Comparison of ENCODE assay signal across 9 mouse cellular contexts in genomic region chr4:151073108-151073744, GRCm38 (mm10). TPM values are rescaled to one million over a fixed set of nuclear protein-coding genes. Genes with fewer than 3 reads are reported as not detected.
DNase-seq lines count a peak whose midpoint lies in the region; ATAC-seq and TF ChIP-seq lines count a peak whose summit lies in the region.
"Had no signal": no experiment of that assay in that cellular context is flagged by ENCODE, and none has a peak within 500 bp of the region (broad histone marks: within the 10 kb centered on the region; RNA-seq: fewer than 3 reads in every experiment).

No protein-coding gene starts in this region.

- no peaks in the 10 kb centered on the region for H3K27me3 ChIP-seq in kidney, embryonic 15.5 days
- H3K27me3 ChIP-seq in liver, adult 2 months (ENCODE audit: control insufficient read depth, insufficient read depth, low read length) = no peaks in the 10 kb centered on the region
- no peaks in the 10 kb centered on the region for H3K27me3 ChIP-seq in stomach, embryonic 15.5 days (replicated peaks)

- no peak overlapping the region for H3K9ac ChIP-seq in kidney, embryonic 15.5 days
- no peak overlapping the region for H3K9ac ChIP-seq in liver, adult 2 months (ENCODE audit: low read depth, low read length)
- H3K9ac ChIP-seq in stomach, embryonic 15.5 days = no peak overlapping the region

- no peaks in the 10 kb centered on the region for H3K79me2 ChIP-seq in liver, adult 2 months (ENCODE audit: control insufficient read depth, insufficient read depth, low read length)

- WGBS in kidney, embryonic 15.5 days = 55% methylated on average over 13 of the region's 13 CpGs
- WGBS in liver, adult 2 months = 42% methylated on average over 13 of the region's 13 CpGs
- whole genome bisulfite sequencing in stomach, embryonic 15.5 days = 50% methylated on average over 13 of the region's 13 CpGs

- no peak overlapping the region for H3K4me3 ChIP-seq in kidney, embryonic 15.5 days (replicated peaks)
- H3K4me3 ChIP-seq in liver, adult 2 months (ENCODE audit: insufficient read depth, low read depth, low read length) = no peak overlapping the region
- no peak overlapping the region for H3K4me3 ChIP-seq in stomach, embryonic 15.5 days (replicated peaks)
- H3K4me3 ChIP-seq: myocyte had no signal

- H3K9me3 ChIP-seq in kidney, embryonic 15.5 days (replicated peaks) = no peaks in the 10 kb centered on the region
- no peaks in the 10 kb centered on the region for H3K9me3 ChIP-seq in stomach, embryonic 15.5 days

- TF ChIP-seq POLR2A in liver, adult 2 months (IDR thresholded peaks at IDR 0.05; ENCODE audit: extremely low read depth, insufficient read depth, low read length) = no peak

- no peaks in the 10 kb centered on the region for H3K4me1 ChIP-seq in kidney, embryonic 15.5 days
- H3K4me1 ChIP-seq in liver, adult 2 months (ENCODE audit: control insufficient read depth, insufficient read depth, low read length) = no peaks in the 10 kb centered on the region
- no peaks in the 10 kb centered on the region for H3K4me1 ChIP-seq in stomach, embryonic 15.5 days

- H3K4me2 ChIP-seq in kidney, embryonic 15.5 days = no peak overlapping the region
- no peak overlapping the region for H3K4me2 ChIP-seq in stomach, embryonic 15.5 days

- peak; percentile 64 for TF ChIP-seq CTCF in liver, adult 2 months (IDR thresholded peaks at IDR 0.05; ENCODE audit: low read depth, low read length)

- DNase-seq in B cell, adult 2 months = peak; percentile 77 to 78
- DNase-seq in adrenal gland, postnatal 10 days = peak; percentile 88
- peak; percentile 75 for DNase-seq in embryo, embryonic 9.5 days (ENCODE audit: extremely low spot score)
- DNase-seq in heart, adult 9 months (ENCODE audit: low spot score in 2 of 2) = peak; percentile 41 to 66
- peak; percentile 24 for DNase-seq in liver, adult 2 months (ENCODE audit: extremely low read depth, low read depth, low spot score)
- DNase-seq in neural tube, embryonic 10.5 days (ENCODE audit: extremely low spot score, low spot score) = peak; percentile 69

- peaks cover 32% of the 10 kb centered on the region; the same call in 1 of the 2 replicates for H3K36me3 ChIP-seq in kidney, embryonic 15.5 days
- no peaks in the 10 kb centered on the region for H3K36me3 ChIP-seq in liver, adult 2 months (ENCODE audit: control insufficient read depth, insufficient read depth, low read length)
- H3K36me3 ChIP-seq in stomach, embryonic 15.5 days = no peaks in the 10 kb centered on the region

- ATAC-seq in kidney, embryonic 15.5 days (replicated peaks; ENCODE audit: low FRiP score) = peak; percentile 49; the same call in 1 of the 2 replicates
- ATAC-seq in stomach, embryonic 15.5 days (ENCODE audit: insufficient read depth, low FRiP score, low read depth) = 0 out of 2 replicates have a peak, but pooled peaks have one; percentile 63

- H3K27ac ChIP-seq in kidney, embryonic 15.5 days = no peak overlapping the region
- H3K27ac ChIP-seq in liver, adult 2 months (replicated peaks; ENCODE audit: insufficient read depth, low read depth, low read length) = no peak overlapping the region
- H3K27ac ChIP-seq in stomach, embryonic 15.5 days = no peak overlapping the region

RNA-seq across cellular contexts. Expression of gene Vamp3, which starts 15.5 kb away (rescaled TPM):
- 10 to 100 TPM; 87.4 to 91.7 TPM for total RNA-seq in adrenal gland, postnatal 10 days (2021)
- polyA plus RNA-seq in kidney, embryonic 15.5 days (2015; fragmentation: Nextera tagmentation; extraction: Ambion mirVana) = 123 and 124 TPM in 2 replicates
- total RNA-seq in liver, adult 2 months (2014; rRNA removed) = 16.4 and 18.4 TPM in 2 replicates
- polyA plus RNA-seq in liver, adult 2 months (2012; rRNA removed) = 5.8 and 5.9 TPM in 2 replicates
- 129 and 133 TPM in 2 replicates for polyA plus RNA-seq in stomach, embryonic 15.5 days (2015; fragmentation: Nextera tagmentation; extraction: Ambion mirVana)

RNA-seq across cellular contexts. Expression of gene Gm13090, which starts 16.1 kb away (rescaled TPM):
- total RNA-seq in adrenal gland, postnatal 10 days (2021) = not detected
- not detected in 2 replicates for polyA plus RNA-seq in kidney, embryonic 15.5 days (2015; fragmentation: Nextera tagmentation; extraction: Ambion mirVana)
- not detected in 2 replicates for total RNA-seq in liver, adult 2 months (2014; rRNA removed)
- not detected in 2 replicates for polyA plus RNA-seq in liver, adult 2 months (2012; rRNA removed)
- not detected in 2 replicates for polyA plus RNA-seq in stomach, embryonic 15.5 days (2015; fragmentation: Nextera tagmentation; extraction: Ambion mirVana)
- polyA plus RNA-seq: myocyte had no signal

RNA-seq across cellular contexts. Expression of gene Per3, which starts 28.8 kb away (rescaled TPM):
- total RNA-seq in adrenal gland, postnatal 10 days (2021) = 10 to 100 TPM; 25.6 to 39.7 TPM
- 5.9 and 7.0 TPM in 2 replicates for polyA plus RNA-seq in kidney, embryonic 15.5 days (2015; fragmentation: Nextera tagmentation; extraction: Ambion mirVana)
- total RNA-seq in liver, adult 2 months (2014; rRNA removed) = 23.2 and 28.9 TPM in 2 replicates
- polyA plus RNA-seq in liver, adult 2 months (2012; rRNA removed) = 1.6 and 4.0 TPM in 2 replicates
- 5.6 and 5.7 TPM in 2 replicates for polyA plus RNA-seq in stomach, embryonic 15.5 days (2015; fragmentation: Nextera tagmentation; extraction: Ambion mirVana)

Comparison
In these comparisons a context has a peak if more than half of its experiments do, and no peak if none do; other contexts are left out.
1. DNase-seq: peak in every context shown above with its lines; median percentile 88 in adrenal gland, postnatal 10 days; 78 in B cell, adult 2 months; 75 in embryo, embryonic 9.5 days; 69 in neural tube, embryonic 10.5 days; 54 in heart, adult 9 months; 24 in liver, adult 2 months.
2. RNA of gene Vamp3, which starts 15.5 kb away (polyA plus RNA-seq): 129 to 133 TPM in stomach, embryonic 15.5 days and 123 to 124 TPM in kidney, embryonic 15.5 days; 5.8 to 5.9 TPM in liver, adult 2 months; every median in the first group is over 10 times any median in the second.